Comparison of ENCODE assay signal across 11 mouse cellular contexts in genomic region chr16:77020190-77020589, GRCm38 (mm10). TPM values are rescaled to one million over a fixed set of nuclear protein-coding genes. Genes with fewer than 3 reads are reported as not detected.
A peak's percentile ranks its signal among the peaks of the same experiment; 100 is the strongest.
DNase-seq lines count a peak whose midpoint lies in the region; ATAC-seq and TF ChIP-seq lines count a peak whose summit lies in the region.
"Had no signal": no experiment of that assay in that cellular context is flagged by ENCODE, and none has a peak within 500 bp of the region (broad histone marks: within the 10 kb centered on the region; RNA-seq: fewer than 3 reads in every experiment).

No protein-coding gene starts in this region.

- no peak overlapping the region for H3K9ac ChIP-seq in heart, postnatal 0 days (replicated peaks; ENCODE audit: low read depth, low read length)
- no peak overlapping the region for H3K9ac ChIP-seq in neural tube, embryonic 15.5 days (replicated peaks)
- H3K9ac ChIP-seq: heart, embryonic 15.5 days; limb, embryonic 15.5 days had no signal

- H3K4me1 ChIP-seq in heart, postnatal 0 days (ENCODE audit: control insufficient read depth, insufficient read depth): peaks cover 32% of the 10 kb centered on the region
- H3K4me1 ChIP-seq in neural tube, embryonic 15.5 days: peaks cover 20% of the 10 kb centered on the region

- H3K27me3 ChIP-seq in heart, postnatal 0 days (ENCODE audit: control insufficient read depth, insufficient read depth, low read length): no peaks in the 10 kb centered on the region
- H3K27me3 ChIP-seq in neural tube, embryonic 15.5 days (replicated peaks): no peaks in the 10 kb centered on the region
- H3K27me3 ChIP-seq: heart, embryonic 15.5 days; limb, embryonic 15.5 days; Patski had no signal

- 53% methylated on average over 3 of the region's 3 CpGs for WGBS in heart, postnatal 0 days
- 65% methylated on average over 3 of the region's 3 CpGs for WGBS in neural tube, embryonic 15.5 days

- no peak for TF ChIP-seq CTCF in heart, postnatal 0 days (IDR thresholded peaks at IDR 0.05; ENCODE audit: low read depth)

- no peak for TF ChIP-seq EP300 in heart, postnatal 0 days (IDR thresholded peaks at IDR 0.05; ENCODE audit: low read depth)

- no peak overlapping the region; the same call in 1 of the 2 replicates for H3K27ac ChIP-seq in heart, postnatal 0 days (ENCODE audit: low read depth)
- H3K27ac ChIP-seq in neural tube, embryonic 15.5 days (replicated peaks): no peak overlapping the region
- H3K27ac ChIP-seq: limb, embryonic 15.5 days had no signal

- H3K36me3 ChIP-seq in heart, postnatal 0 days (replicated peaks; ENCODE audit: control insufficient read depth, insufficient read depth, low read length): peaks cover 7% of the 10 kb centered on the region
- peaks cover 3% of the 10 kb centered on the region for H3K36me3 ChIP-seq in neural tube, embryonic 15.5 days

- H3K9me3 ChIP-seq in heart, postnatal 0 days (replicated peaks; ENCODE audit: control insufficient read depth, low read length): 0 out of 2 replicates have a peak, but pooled peaks cover 6% of the 10 kb centered on the region
- no peaks in the 10 kb centered on the region for H3K9me3 ChIP-seq in neural tube, embryonic 15.5 days (replicated peaks)
- H3K9me3 ChIP-seq: limb, embryonic 15.5 days had no signal

- peak; percentile 62; the same call in 1 of the 2 replicates for ATAC-seq in cerebellum, adult (ENCODE audit: insufficient number of reproducible peaks, low FRiP score, low TSS enrichment)
- peak; percentile 45; the same call in 1 of the 2 replicates for ATAC-seq in heart, postnatal 0 days (ENCODE audit: insufficient read depth, low read depth)
- ATAC-seq in neural tube, embryonic 15.5 days (ENCODE audit: low FRiP score): peak; percentile 47; the same call in 1 of the 2 replicates
- peak; percentile 22; the same call in 1 of the 2 replicates for ATAC-seq in monocyte, adult 5-6 weeks (replicated peaks; ENCODE audit: insufficient number of reproducible peaks, low FRiP score, low TSS enrichment, poor library complexity, severe bottlenecking)
- ATAC-seq: Patski had no signal

- H3K4me2 ChIP-seq in heart, postnatal 0 days (ENCODE audit: low read depth, low read length): no peak overlapping the region
- H3K4me2 ChIP-seq in neural tube, embryonic 15.5 days: no peak overlapping the region
- H3K4me2 ChIP-seq: limb, embryonic 15.5 days had no signal

- DNase-seq in cerebellum, adult 11 months: no peak
- DNase-seq in heart, postnatal 0 days (ENCODE audit: low spot score): no peak
- no peak for DNase-seq in heart, adult 9 months (ENCODE audit: low spot score in 2 of 2)
- DNase-seq in neural tube, embryonic 10.5 days (ENCODE audit: extremely low spot score, low spot score): no peak
- DNase-seq in T-cell, adult 2 months (ENCODE audit: low spot score): no peak

- no peak overlapping the region for H3K4me3 ChIP-seq in heart, postnatal 0 days (ENCODE audit: low read depth, low read length)
- H3K4me3 ChIP-seq in neural tube, embryonic 15.5 days (replicated peaks): no peak overlapping the region
- H3K4me3 ChIP-seq: heart, embryonic 15.5 days; limb, embryonic 15.5 days had no signal

RNA-seq across cellular contexts. Expression of gene Usp25, which starts 6.7 kb away (rescaled TPM):
- total RNA-seq in heart, postnatal 0 days (2014; rRNA removed; ENCODE audit: low replicate concordance): 33.7 and 39.1 TPM in 2 replicates
- 22.4 and 25.4 TPM in 2 replicates for polyA plus RNA-seq in heart, postnatal 0 days (2015; fragmentation: Nextera tagmentation; extraction: Ambion mirVana)
- polyA plus RNA-seq in neural tube, embryonic 15.5 days (2015; fragmentation: Nextera tagmentation; extraction: Ambion mirVana): 11.7 and 16.0 TPM in 2 replicates
- total RNA-seq in monocyte, adult 5-6 weeks (2017): 133 to 147 TPM (median 143 TPM) in 3 replicates
